Mouse (Mus musculus): ENCODE data around the gene Rbbp9.

DNA sequence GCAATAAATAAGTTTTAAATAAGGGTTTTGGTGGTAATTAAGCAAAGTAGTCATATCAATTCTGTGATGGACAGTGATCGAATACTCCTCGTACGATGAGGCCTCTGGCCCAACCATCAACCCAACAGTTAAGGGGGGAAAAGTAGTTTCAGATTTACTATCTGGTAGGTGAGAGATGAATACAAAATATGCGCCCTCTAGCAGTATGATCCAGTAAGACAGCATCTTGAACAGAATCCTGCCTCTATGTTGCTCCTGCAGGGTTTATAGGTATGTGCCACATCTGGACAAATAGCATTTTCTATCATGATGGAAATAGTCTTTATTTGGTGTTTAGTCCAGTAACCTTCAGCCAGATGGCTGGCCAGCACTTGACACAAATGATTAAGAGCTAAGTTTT lies 9.4 kb downstream of the Rbbp9 start:
- no peak for TF ChIP-seq GATA1 (IDR thresholded peaks at IDR 0.05; ENCODE audit: borderline replicate concordance, low read length)
- no peak for TF ChIP-seq FLI1 (IDR thresholded peaks at IDR 0.05; ENCODE audit: low read length)

Measured in megakaryocyte, embryonic 14.5 days (primary cell).